Mouse (Mus musculus): ENCODE measurements around the gene Zfp683.

Zfp683 gene

GRCm38 (mm10) chr4:134092382-134093288, 39.0 kb downstream of the Zfp683 start:
- DNase-seq (ENCODE audit: low spot score) = no peak

- no peak for DNase-seq (ENCODE audit: low spot score)
These were observed 40.4 kb downstream of the Zfp683 start for GRCm38 (mm10) chr4:134094004-134094564.

GRCm38 (mm10) chr4:134094923-134095547, 41.4 kb downstream of the Zfp683 start, which contains the start of gene Cd52:
TSS of gene Cd52 (minus strand) at chr4:134095082.
- no peak for DNase-seq (ENCODE audit: low spot score)

GRCm38 (mm10) chr4:134096120-134096519, 42.5 kb downstream of the Zfp683 start:
- no peak for DNase-seq (ENCODE audit: low spot score)

- no peak for DNase-seq (ENCODE audit: low spot score)
These were observed 43.5 kb downstream of the Zfp683 start for GRCm38 (mm10) chr4:134097015-134097608.

- DNase-seq (ENCODE audit: low spot score) = no peak
These were observed 45.0 kb downstream of the Zfp683 start for GRCm38 (mm10) chr4:134098628-134099027.

- no peak for DNase-seq (ENCODE audit: low spot score)
These were observed 46.6 kb downstream of the Zfp683 start for GRCm38 (mm10) chr4:134100245-134100644.

GRCm38 (mm10) chr4:134101979-134102741, 48.5 kb downstream of the Zfp683 start, which contains the start of gene Ubxn11:
TSS of gene Ubxn11 (plus strand) at chr4:134102570.
- DNase-seq (ENCODE audit: low spot score) = peak; percentile 71

- no peak for DNase-seq (ENCODE audit: low spot score)
These were observed 49.1 kb downstream of the Zfp683 start for GRCm38 (mm10) chr4:134102742-134103119.

GRCm38 (mm10) chr4:134106105-134106504, 52.5 kb downstream of the Zfp683 start:
- DNase-seq (ENCODE audit: low spot score) = no peak

GRCm38 (mm10) chr4:134107730-134108129, 54.1 kb downstream of the Zfp683 start:
- no peak for DNase-seq (ENCODE audit: low spot score)

- no peak for DNase-seq (ENCODE audit: low spot score)
These were observed 54.6 kb downstream of the Zfp683 start for GRCm38 (mm10) chr4:134108196-134108595.
